Mouse (Mus musculus) pancreas, adult 10 weeks (tissue): Measurements from ENCODE around the gene Tubb4b. TPM values are rescaled to one million over a fixed set of nuclear protein-coding genes. Genes with fewer than 3 reads are reported as not detected.

Experiments
- polyA plus RNA-seq: library from polyadenylated mRNA; stranded (reverse); fragments of 350-450 nt; fragmentation: Illumina TruSeq; extraction: RNeasy Lipid Tissue Mini Kit (QIAGEN cat#74804); gene quantifications from one replicate; pipeline ENCODE4 v1.2.3, GENCODE M21; 2015; ENCODE audit warnings: low read depth, low replicate concordance; ENCODE audit not compliant: insufficient read depth

Gene Tubb4b
- 52.2 TPM for polyA plus RNA-seq

GRCm38 (mm10) chr2:25224492-25224765 lies at the start of gene Tubb4b:
Gene Tubb4b, minus strand, starts transcription at chr2:25224702.

GRCm38 (mm10) chr2:25271827-25272511 lies 47.5 kb upstream of the Tubb4b start, which contains the start of the genes Ssna1 and Anapc2:
Gene Ssna1, minus strand, starts transcription at chr2:25272438.
Gene Anapc2, plus strand, starts transcription at chr2:25272478.

GRCm38 (mm10) chr2:25262291-25262767 lies 37.8 kb upstream of the Tubb4b start, which contains the start of gene Tprn:
Gene Tprn, plus strand, starts transcription at chr2:25262618.

GRCm38 (mm10) chr2:25255284-25255779 lies 30.8 kb upstream of the Tubb4b start, which contains the start of gene Tmem203:
Gene Tmem203, plus strand, starts transcription at chr2:25255439.

GRCm38 (mm10) chr2:25246183-25247072 lies 21.9 kb upstream of the Tubb4b start, which contains the start of gene AL732309.1:
Gene AL732309.1, minus strand, starts transcription at chr2:25246863.

GRCm38 (mm10) chr2:25242101-25242506 lies 17.6 kb upstream of the Tubb4b start, which contains the start of the genes Rnf208 and Cysrt1:
Gene Rnf208, plus strand, starts transcription at chr2:25242255.
Gene Cysrt1, minus strand, starts transcription at chr2:25242452.

GRCm38 (mm10) chr2:25236614-25237013 lies 12.1 kb upstream of the Tubb4b start, which contains the start of gene Rnf224:
Gene Rnf224, minus strand, starts transcription at chr2:25236787.

GRCm38 (mm10) chr2:25234050-25234449 lies 9.5 kb upstream of the Tubb4b start, which contains the start of gene Slc34a3:
Gene Slc34a3, minus strand, starts transcription at chr2:25234364.

GRCm38 (mm10) chr2:25218445-25218844 lies 6.1 kb downstream of the Tubb4b start, which contains the start of gene Fam166a:
Gene Fam166a, plus strand, starts transcription at chr2:25218745.

GRCm38 (mm10) chr2:25214444-25214843 lies 10.1 kb downstream of the Tubb4b start, which contains the start of gene Stpg3:
Gene Stpg3, minus strand, starts transcription at chr2:25214637.

GRCm38 (mm10) chr2:25211121-25211670 lies 13.3 kb downstream of the Tubb4b start, which contains the start of gene Nelfb:
Gene Nelfb, minus strand, starts transcription at chr2:25211489.

GRCm38 (mm10) chr2:25196172-25196954 lies 28.1 kb downstream of the Tubb4b start, which contains the start of gene Tor4a:
Gene Tor4a, minus strand, starts transcription at chr2:25196886.

GRCm38 (mm10) chr2:25180478-25180903 lies 44.0 kb downstream of the Tubb4b start, which contains the start of gene Nrarp:
Gene Nrarp, plus strand, starts transcription at chr2:25180758.

Other genes starting within 250 kb of the Tubb4b start
- 8.3 TPM for gene Mrpl41, start 249.6 kb downstream of the Tubb4b start, polyA plus RNA-seq
- 12.8 TPM for gene Pnpla7, start 248.7 kb downstream of the Tubb4b start, polyA plus RNA-seq
- 18.6 TPM for gene Nsmf, start 170.3 kb downstream of the Tubb4b start, polyA plus RNA-seq
- gene Entpd8, start 144.4 kb downstream of the Tubb4b start, polyA plus RNA-seq = not detected
- not detected for gene Noxa1, start 129.6 kb downstream of the Tubb4b start, polyA plus RNA-seq
- gene Nrarp, start 43.9 kb downstream of the Tubb4b start, polyA plus RNA-seq = 5.7 TPM
- gene Tor4a, start 27.8 kb downstream of the Tubb4b start, polyA plus RNA-seq = 4.7 TPM
- 17.7 TPM for gene Nelfb, start 13.2 kb downstream of the Tubb4b start, polyA plus RNA-seq
- gene Stpg3, start 10.1 kb downstream of the Tubb4b start, polyA plus RNA-seq = not detected
- not detected for gene Fam166a, start 6.0 kb downstream of the Tubb4b start, polyA plus RNA-seq
- gene Slc34a3, start 9.7 kb upstream of the Tubb4b start, polyA plus RNA-seq = not detected
- not detected for gene Rnf224, start 12.1 kb upstream of the Tubb4b start, polyA plus RNA-seq
- gene Rnf208, start 17.6 kb upstream of the Tubb4b start, polyA plus RNA-seq = 2.2 TPM
- gene Cysrt1, start 17.8 kb upstream of the Tubb4b start, polyA plus RNA-seq = not detected
- 8.3 TPM for gene AL732309.1, start 22.2 kb upstream of the Tubb4b start, polyA plus RNA-seq
- 6.4 TPM for gene Tmem203, start 30.7 kb upstream of the Tubb4b start, polyA plus RNA-seq
- gene Tprn, start 37.9 kb upstream of the Tubb4b start, polyA plus RNA-seq = 1.3 TPM
- gene Ssna1, start 47.7 kb upstream of the Tubb4b start, polyA plus RNA-seq = 14.8 TPM
- gene Anapc2, start 47.8 kb upstream of the Tubb4b start, polyA plus RNA-seq = 14.2 TPM
- gene Tmem210, start 63.4 kb upstream of the Tubb4b start, polyA plus RNA-seq = not detected
- not detected for gene Lrrc26, start 65.2 kb upstream of the Tubb4b start, polyA plus RNA-seq
- gene Grin1, start 94.5 kb upstream of the Tubb4b start, polyA plus RNA-seq = 1.8 TPM
- 12.2 TPM for gene Man1b1, start 107.6 kb upstream of the Tubb4b start, polyA plus RNA-seq
- gene Dpp7, start 131.7 kb upstream of the Tubb4b start, polyA plus RNA-seq = 24.6 TPM
- gene Uap1l1, start 141.0 kb upstream of the Tubb4b start, polyA plus RNA-seq = 18.7 TPM
- gene Sapcd2, start 147.6 kb upstream of the Tubb4b start, polyA plus RNA-seq = not detected
- 16.2 TPM for gene Entpd2, start 171.2 kb upstream of the Tubb4b start, polyA plus RNA-seq
- gene Npdc1, start 174.6 kb upstream of the Tubb4b start, polyA plus RNA-seq = 96.2 TPM
- not detected for gene Fut7, start 198.6 kb upstream of the Tubb4b start, polyA plus RNA-seq
- gene Abca2, start 204.0 kb upstream of the Tubb4b start, polyA plus RNA-seq = 12.8 TPM
- not detected for gene Clic3, start 232.1 kb upstream of the Tubb4b start, polyA plus RNA-seq
- 43.3 TPM for gene Paxx, start 236.4 kb upstream of the Tubb4b start, polyA plus RNA-seq
- gene Ptgds, start 245.3 kb upstream of the Tubb4b start, polyA plus RNA-seq = 2.9 TPM